Mouse (Mus musculus): ENCODE measurements around the gene Zdhhc12. TPM values are rescaled to one million over a fixed set of nuclear protein-coding genes. Genes with fewer than 3 reads are reported as not detected.

The Zdhhc12 gene
- total and polyA plus RNA-seq, 2 experiments from 2014 or later: 23.3 to 25.7 TPM

GRCm38 (mm10) chr2:30084632-30085031 is 8.8 kb downstream of the Zdhhc12 start:
- Histone ChIP-seq H3K36me3 (ENCODE audit: insufficient read depth) (no peaks in the 10 kb centered on the region), H3K9ac (no peak overlapping the region; the same call in 1 of the 2 replicates), H3K9me3 (ENCODE audit: low read length) (no peaks in the 10 kb centered on the region), H3K27ac (ENCODE audit: low read depth, low read length) (no peak overlapping the region), H3K4me1 (ENCODE audit: insufficient read depth) (no peaks in the 10 kb centered on the region), H3K27me3 (ENCODE audit: insufficient read depth, low read length) (no peaks in the 10 kb centered on the region), H3K4me2 (ENCODE audit: low read depth) (peak overlapping the region; percentile 35), H3K4me3 (ENCODE audit: low read depth, low read length) (no peak overlapping the region)
- WGBS: 13% methylated on average over 12 of the region's 12 CpGs
- DNase-seq (no peak), ATAC-seq (peak; percentile 65)
- TF ChIP-seq CTCF (IDR thresholded peaks at IDR 0.05; ENCODE audit: low read depth): no peak

DNA sequence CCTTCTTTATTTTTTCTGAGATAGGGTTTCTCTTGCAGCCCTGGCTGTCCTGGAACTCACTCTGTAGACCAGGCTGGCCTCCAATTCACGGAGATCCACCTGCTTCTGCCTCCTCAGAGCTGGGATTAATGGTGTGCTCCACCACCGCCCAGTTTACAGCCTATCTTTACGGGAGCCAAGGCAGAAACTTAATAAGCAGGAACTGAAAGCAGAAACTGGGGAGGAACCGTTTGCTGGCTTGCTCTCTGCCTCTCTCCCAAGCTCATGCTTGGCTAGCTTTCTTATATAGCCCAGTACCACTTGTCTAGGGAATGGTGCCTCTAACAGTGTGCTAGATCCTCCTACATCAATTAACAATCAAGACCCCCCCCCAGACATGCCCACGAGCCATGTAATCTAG is 9.3 kb downstream of the Zdhhc12 start:
- H3K9ac ChIP-seq: no peak overlapping the region
- no peak overlapping the region for H3K4me3 ChIP-seq (ENCODE audit: low read depth, low read length)
- H3K36me3 ChIP-seq (ENCODE audit: insufficient read depth): no peaks in the 10 kb centered on the region
- no peak for DNase-seq
- no peaks in the 10 kb centered on the region for H3K9me3 ChIP-seq (ENCODE audit: low read length)
- TF ChIP-seq CTCF (IDR thresholded peaks at IDR 0.05; ENCODE audit: low read depth): no peak
- 0 out of 2 replicates have a peak overlapping the region, but pooled peaks have one; percentile 35 for H3K4me2 ChIP-seq (ENCODE audit: low read depth)
- 49% methylated on average over 5 of the region's 5 CpGs for WGBS
- H3K4me1 ChIP-seq (ENCODE audit: insufficient read depth): no peaks in the 10 kb centered on the region
- no peak for ATAC-seq
- no peaks in the 10 kb centered on the region for H3K27me3 ChIP-seq (ENCODE audit: insufficient read depth, low read length)
- H3K27ac ChIP-seq (ENCODE audit: low read depth, low read length): no peak overlapping the region

GRCm38 (mm10) chr2:30080181-30080800 is 13.2 kb downstream of the Zdhhc12 start:
- WGBS: 90% methylated on average over 15 of the region's 15 CpGs
- no peak for TF ChIP-seq CTCF (IDR thresholded peaks at IDR 0.05; ENCODE audit: low read depth)

DNA sequence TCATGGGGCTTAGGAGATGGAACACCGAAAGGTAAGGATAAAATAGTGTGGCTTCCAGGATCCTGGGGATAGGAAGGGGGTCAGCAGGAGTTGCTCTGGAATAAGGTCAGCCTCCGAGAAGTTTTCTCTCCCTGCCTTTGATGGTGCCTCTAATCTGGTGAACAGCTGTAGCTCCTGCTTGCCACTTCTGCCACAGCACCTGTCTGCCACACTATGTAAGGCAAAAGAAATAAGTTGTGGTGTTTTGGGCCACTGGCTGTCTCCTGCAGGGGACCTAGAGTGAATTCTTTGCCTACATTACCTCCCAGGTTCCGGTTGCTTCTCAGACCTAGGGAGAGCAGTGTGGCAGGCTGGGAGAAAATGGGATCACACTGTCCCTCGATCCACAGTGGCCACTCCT is 14.7 kb downstream of the Zdhhc12 start:
- H3K4me2 ChIP-seq (ENCODE audit: low read depth): no peak overlapping the region
- ATAC-seq: no peak
- TF ChIP-seq CTCF (IDR thresholded peaks at IDR 0.05; ENCODE audit: low read depth): no peak
- no peaks in the 10 kb centered on the region for H3K9me3 ChIP-seq (ENCODE audit: low read length)
- WGBS: 76% methylated on average over 4 of the region's 4 CpGs
- no peak overlapping the region for H3K27ac ChIP-seq (ENCODE audit: low read depth, low read length)
- H3K27me3 ChIP-seq (ENCODE audit: insufficient read depth, low read length): no peaks in the 10 kb centered on the region
- DNase-seq: no peak
- H3K9ac ChIP-seq: no peak overlapping the region
- no peak overlapping the region for H3K4me3 ChIP-seq (ENCODE audit: low read depth, low read length)
- peaks cover 10% of the 10 kb centered on the region; the same call in 1 of the 2 replicates for H3K36me3 ChIP-seq (ENCODE audit: insufficient read depth)
- H3K4me1 ChIP-seq (ENCODE audit: insufficient read depth): no peaks in the 10 kb centered on the region

More at GRCm38 (mm10) chr2:30080181-30080800, 13.2 kb downstream of the Zdhhc12 start:
- Histone ChIP-seq H3K9ac (no peak overlapping the region), H3K4me2 (ENCODE audit: low read depth) (no peak overlapping the region), H3K9me3 (ENCODE audit: low read length) (no peaks in the 10 kb centered on the region), H3K27me3 (ENCODE audit: insufficient read depth, low read length) (no peaks in the 10 kb centered on the region), H3K27ac (ENCODE audit: low read depth, low read length) (no peak overlapping the region), H3K36me3 (ENCODE audit: insufficient read depth) (no peaks in the 10 kb centered on the region), H3K4me1 (ENCODE audit: insufficient read depth) (no peaks in the 10 kb centered on the region), H3K4me3 (ENCODE audit: low read depth, low read length) (no peak overlapping the region)
- no peak for DNase-seq
- no peak for ATAC-seq

DNA sequence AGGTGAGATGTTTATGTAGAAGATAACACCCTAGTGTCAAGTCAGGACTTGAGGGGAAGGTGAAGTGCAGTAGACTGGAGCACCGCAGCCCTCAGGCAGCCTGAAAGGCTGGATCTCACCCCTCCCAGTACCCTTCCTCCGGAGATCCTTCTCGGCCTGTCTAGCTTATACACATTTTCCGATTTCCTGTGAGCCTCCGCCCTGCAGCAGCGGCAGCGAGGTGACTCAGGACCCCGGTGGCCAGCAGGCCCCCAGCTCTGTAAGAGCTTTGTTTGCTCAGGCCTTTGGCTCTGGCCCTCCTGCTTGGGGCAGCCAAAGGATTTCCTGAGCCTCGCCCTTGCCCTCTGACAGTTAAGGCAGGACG is 15.1 kb downstream of the Zdhhc12 start:
- WGBS: 30% methylated on average over 10 of the region's 10 CpGs
- no peaks in the 10 kb centered on the region for H3K27me3 ChIP-seq (ENCODE audit: insufficient read depth, low read length)
- no peak for ATAC-seq
- TF ChIP-seq CTCF (IDR thresholded peaks at IDR 0.05; ENCODE audit: low read depth): no peak
- H3K4me1 ChIP-seq (ENCODE audit: insufficient read depth): no peaks in the 10 kb centered on the region
- no peaks in the 10 kb centered on the region for H3K9me3 ChIP-seq (ENCODE audit: low read length)
- H3K36me3 ChIP-seq (ENCODE audit: insufficient read depth): peaks cover 10% of the 10 kb centered on the region; the same call in 1 of the 2 replicates
- H3K9ac ChIP-seq: no peak overlapping the region
- no peak overlapping the region for H3K4me3 ChIP-seq (ENCODE audit: low read depth, low read length)
- H3K27ac ChIP-seq (ENCODE audit: low read depth, low read length): no peak overlapping the region
- H3K4me2 ChIP-seq (ENCODE audit: low read depth): no peak overlapping the region
- DNase-seq: no peak

DNA sequence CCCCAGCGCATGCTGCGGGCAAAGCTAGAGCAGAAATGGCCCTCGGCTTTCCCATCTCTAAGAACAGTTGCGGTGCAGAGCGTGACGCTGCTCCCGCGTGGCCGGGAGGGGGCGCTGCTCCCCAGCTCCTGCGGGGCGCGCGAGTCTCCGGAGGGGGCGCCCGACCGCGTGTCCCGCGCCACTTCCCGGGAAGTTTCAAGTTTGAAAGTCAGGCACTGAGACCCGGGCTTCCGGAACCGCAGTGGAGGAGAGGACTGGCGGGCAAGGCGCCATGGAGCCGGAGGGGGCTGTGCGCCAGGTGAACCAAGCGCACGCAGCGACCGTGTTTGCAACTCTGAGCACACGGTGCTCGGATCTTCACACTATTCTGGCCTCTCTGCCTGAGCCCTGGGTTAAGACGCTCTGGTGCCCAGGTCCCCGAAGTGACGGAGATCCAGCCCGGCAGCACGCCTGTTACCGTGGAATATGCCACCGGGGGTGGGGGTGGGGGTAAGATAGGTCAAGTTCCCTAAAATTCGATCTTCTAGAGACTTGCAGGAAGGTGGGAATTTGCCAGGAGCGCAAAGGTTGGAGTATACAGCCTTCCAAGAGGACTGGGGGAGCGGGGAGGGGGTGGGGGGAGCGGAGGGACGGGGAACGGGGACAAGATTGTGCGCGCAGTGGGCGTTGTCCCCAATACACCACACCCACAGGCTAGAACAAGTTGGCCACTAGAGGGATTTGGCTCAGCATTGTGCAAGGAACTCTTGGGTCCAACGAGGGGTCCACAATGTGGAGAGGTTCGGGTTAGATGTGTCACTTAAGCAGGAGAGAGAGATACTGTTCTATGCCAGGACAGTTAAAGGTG is 15.7 kb downstream of the Zdhhc12 start, which contains the start of gene Pkn3:
TSS of gene Pkn3 (plus strand) at position 183 of the 847 bp plus-strand sequence.
- peak; percentile 99 for TF ChIP-seq CTCF (IDR thresholded peaks at IDR 0.05; ENCODE audit: low read depth)
- WGBS: under 1% methylated on average over 53 of the region's 53 CpGs
- peak; percentile 91 for ATAC-seq

DNA sequence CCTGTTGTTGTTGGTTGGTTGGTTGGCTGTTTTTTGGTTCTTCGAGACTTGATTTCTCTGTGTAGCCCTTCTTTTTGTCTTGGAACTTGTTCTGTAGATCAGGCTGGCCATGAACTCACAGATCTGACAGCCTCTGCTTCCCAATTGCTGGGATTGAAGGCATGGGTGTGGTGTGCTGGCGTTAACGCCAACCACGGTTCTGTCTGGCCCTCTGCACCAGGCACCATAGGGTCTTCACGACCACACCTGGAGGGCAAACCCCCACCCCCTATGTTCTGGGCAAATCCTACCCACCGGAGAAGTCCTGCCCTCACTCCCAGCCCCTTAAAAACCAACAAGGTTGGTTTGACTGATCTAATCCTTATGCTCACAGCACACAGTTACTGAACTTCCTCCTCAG is 16.5 kb downstream of the Zdhhc12 start:
- 72% methylated on average over 6 of the region's 6 CpGs for WGBS
- DNase-seq (no peak), ATAC-seq (peak; percentile 23)
- Histone ChIP-seq H3K4me2 (ENCODE audit: low read depth) (peak overlapping the region; percentile 70), H3K4me3 (ENCODE audit: low read depth, low read length) (no peak overlapping the region), H3K27ac (ENCODE audit: low read depth, low read length) (no peak overlapping the region), H3K36me3 (ENCODE audit: insufficient read depth) (peaks cover 19% of the 10 kb centered on the region), H3K4me1 (ENCODE audit: insufficient read depth) (no peaks in the 10 kb centered on the region), H3K9me3 (ENCODE audit: low read length) (no peaks in the 10 kb centered on the region), H3K27me3 (ENCODE audit: insufficient read depth, low read length) (no peaks in the 10 kb centered on the region), H3K9ac (no peak overlapping the region)
- TF ChIP-seq CTCF (IDR thresholded peaks at IDR 0.05; ENCODE audit: low read depth): no peak

More for the DNA sequence above, 15.7 kb downstream of the Zdhhc12 start, which contains the start of gene Pkn3:
- peak; percentile 90 for DNase-seq
- H3K9me3 ChIP-seq (ENCODE audit: low read length): no peaks in the 10 kb centered on the region
- peaks cover 15% of the 10 kb centered on the region; the same call in 1 of the 2 replicates for H3K36me3 ChIP-seq (ENCODE audit: insufficient read depth)
- H3K4me2 ChIP-seq (ENCODE audit: low read depth): peak within 1 kb of the TSS; percentile 70
- no peaks in the 10 kb centered on the region for H3K4me1 ChIP-seq (ENCODE audit: insufficient read depth)
- no peaks in the 10 kb centered on the region for H3K27me3 ChIP-seq (ENCODE audit: insufficient read depth, low read length)
- H3K4me3 ChIP-seq (ENCODE audit: low read depth, low read length): peak within 1 kb of the TSS; percentile 32
- H3K27ac ChIP-seq (ENCODE audit: low read depth, low read length): no peak within 1 kb of the TSS
- H3K9ac ChIP-seq: no peak within 1 kb of the TSS

All from forebrain, postnatal 0 days (tissue).